Mouse (Mus musculus) layer of hippocampus, adult 8-10 months (tissue): ENCODE results near the gene Syn3. TPM values are rescaled to one million over a fixed set of nuclear protein-coding genes. Genes with fewer than 3 reads are reported as not detected.
A peak's percentile ranks its signal among the peaks of the same experiment; 100 is the strongest.
"Not testable (repeated sequence)": the region's sequence is repeated elsewhere in the genome, so short reads cannot be mapped to it uniquely, and the experiment has no call there.

Experiments used
- DNase-seq, 2 experiments: peaks; one replicate each; pipeline ENCODE4 v3.0.0; 2022; ENCODE audit warnings: low spot score in 2 of 2
- total RNA-seq, 4 experiments: library from RNA; stranded (reverse); gene quantifications; 2 replicates each; pipeline ENCODE4 v1.2.4; 2022

The Syn3 gene
- total RNA-seq, 4 experiments from 2014 or later, result 18.9 to 21.7 (median 19.6) TPM

DNA sequence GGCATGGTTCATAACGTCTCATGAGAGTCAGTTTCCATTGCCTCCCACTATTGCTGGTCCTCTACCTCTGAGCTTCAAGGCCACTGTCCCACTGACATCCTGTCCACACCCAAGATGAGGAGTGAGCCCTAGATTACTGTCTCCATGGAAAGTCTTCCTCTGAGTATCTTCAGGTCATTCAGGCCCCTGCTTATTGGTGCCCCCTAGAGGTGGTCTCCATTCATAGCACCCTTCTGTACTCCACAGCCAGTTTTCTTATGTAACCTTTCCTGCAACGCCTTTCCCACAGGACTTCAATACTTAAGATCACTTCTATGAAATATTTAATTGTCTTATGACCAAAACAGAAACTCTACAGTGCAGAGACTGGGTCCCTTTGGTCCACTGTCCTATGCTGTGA lies 80.4 kb downstream of the Syn3 start:
- DNase-seq, result no peak

DNA sequence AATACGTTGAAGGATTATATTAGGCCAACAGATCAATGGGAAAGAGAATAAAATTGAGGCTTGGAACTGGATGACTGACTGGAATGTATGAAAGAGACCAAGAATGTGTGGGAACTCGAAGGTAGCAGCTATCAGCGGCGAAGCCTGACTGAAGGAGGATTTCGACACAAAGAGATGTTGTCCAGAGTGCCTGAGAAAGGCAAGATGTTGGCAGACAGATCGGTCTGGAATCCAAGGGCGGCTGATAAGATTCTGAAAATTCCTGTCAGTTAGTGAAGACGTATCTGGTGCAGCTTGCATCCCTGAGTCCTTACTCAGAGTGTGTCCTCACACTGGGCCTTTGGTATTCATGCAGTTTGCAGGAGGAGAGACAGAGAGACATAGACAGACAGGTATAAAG lies 81.9 kb downstream of the Syn3 start:
- DNase-seq, result no peak

DNA sequence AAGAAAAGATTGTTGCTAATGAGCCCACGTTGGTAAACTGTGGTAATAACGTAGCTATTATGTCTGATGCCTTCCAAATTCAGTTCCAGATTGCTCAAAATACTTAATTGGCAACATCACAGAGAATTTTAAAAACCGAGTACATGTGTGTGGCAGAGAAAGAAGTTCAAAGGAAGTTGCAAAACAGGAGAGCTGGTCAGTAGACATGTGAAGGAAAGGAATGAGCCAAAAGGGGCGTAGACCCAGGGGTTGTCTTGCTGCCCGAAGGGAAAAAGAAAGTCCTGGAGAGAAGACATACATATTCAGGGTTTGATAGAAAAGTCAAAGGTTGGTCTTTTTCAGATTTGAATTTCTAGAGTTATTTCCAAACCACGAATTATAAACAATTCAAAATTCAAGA lies 87.8 kb downstream of the Syn3 start:
- DNase-seq, result no peak

GRCm38 (mm10) chr10:86406952-86407351 lies 91.7 kb downstream of the Syn3 start:
- DNase-seq, result no peak

DNA sequence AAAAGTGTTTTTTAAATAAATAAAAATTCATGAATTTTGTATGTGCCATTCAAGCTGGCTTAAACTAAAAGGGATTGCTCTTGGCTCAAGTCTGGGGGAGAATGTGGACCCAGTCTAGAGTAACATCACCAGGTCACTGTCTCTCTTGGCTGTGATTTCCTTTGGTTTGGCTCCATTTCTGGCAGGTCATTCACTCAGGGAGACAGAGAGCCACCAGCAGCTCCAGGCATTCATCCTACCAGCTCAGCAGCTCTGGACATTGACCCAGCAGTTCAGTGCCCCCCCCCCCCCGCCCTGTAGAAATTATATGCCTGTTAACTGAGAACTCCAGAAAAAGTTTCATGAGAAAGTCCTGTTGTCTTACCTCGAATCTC lies 100.4 kb downstream of the Syn3 start:
- no peak for DNase-seq

DNA sequence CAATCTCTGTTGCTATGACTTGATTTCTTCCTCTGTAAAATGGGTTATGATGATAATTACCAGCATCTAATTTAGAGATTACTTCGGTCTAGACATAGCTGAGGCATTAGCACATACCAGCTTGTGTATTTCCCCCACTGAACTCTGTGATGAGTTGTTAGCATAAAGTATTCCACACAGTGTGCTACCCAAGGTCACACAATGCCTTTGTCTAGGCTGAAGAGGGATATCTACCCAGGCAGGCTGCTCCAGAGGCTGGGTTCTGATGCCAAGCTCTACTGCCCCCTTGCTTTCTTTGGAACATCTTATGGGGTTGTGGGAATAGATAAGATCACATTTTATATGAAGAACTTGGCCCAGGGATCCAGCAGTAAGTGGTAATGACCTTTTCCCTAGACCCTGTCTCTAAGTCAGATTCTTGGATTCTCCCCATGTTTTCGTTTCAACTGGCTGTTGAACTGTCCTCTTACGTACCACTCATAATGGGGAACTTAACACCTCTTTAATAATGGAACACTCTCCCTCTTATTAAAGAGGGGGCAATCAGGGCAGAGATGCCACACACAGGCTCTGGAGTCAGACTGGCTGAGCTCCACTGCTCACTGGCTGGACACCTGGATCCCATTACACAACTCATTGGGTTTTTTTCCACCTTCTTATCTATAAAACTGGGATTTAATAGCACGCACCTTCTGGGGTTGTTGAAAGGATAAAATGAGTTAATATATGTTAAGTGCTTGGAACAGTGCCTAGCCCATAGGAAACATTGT lies 100.9 kb downstream of the Syn3 start:
- no peak for DNase-seq

- no peak for DNase-seq
Observed at GRCm38 (mm10) chr10:86392399-86392798, 106.3 kb downstream of the Syn3 start.

DNA sequence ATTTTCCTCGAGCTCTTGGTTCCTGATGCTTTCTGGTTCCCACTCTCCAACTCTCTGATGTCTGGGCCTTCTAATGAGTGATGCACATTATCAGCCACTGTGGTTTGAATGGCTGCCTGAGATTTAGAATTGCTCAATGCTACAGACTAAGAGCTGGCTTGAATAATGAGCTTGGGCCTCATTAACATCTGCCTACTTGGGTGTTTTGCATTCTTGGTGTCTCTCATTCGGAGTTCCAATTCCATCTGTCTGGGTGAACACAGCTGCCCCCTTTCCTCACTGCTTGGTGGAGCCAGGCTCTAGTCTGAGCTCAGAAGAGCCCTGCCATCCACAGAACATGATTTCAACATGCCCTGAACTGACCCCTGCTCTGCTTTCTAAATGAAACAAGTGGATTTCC lies 108.8 kb downstream of the Syn3 start:
- DNase-seq, result peak in 1 of 2 experiments; percentile 18

GRCm38 (mm10) chr10:86389357-86389756 lies 109.3 kb downstream of the Syn3 start:
- DNase-seq, result no peak

- DNase-seq, result peak; percentile 38 to 52
Observed at GRCm38 (mm10) chr10:86388803-86389202, 109.9 kb downstream of the Syn3 start.

GRCm38 (mm10) chr10:86387821-86388440 lies 110.8 kb downstream of the Syn3 start:
- peak; percentile 21 to 52 for DNase-seq

DNA sequence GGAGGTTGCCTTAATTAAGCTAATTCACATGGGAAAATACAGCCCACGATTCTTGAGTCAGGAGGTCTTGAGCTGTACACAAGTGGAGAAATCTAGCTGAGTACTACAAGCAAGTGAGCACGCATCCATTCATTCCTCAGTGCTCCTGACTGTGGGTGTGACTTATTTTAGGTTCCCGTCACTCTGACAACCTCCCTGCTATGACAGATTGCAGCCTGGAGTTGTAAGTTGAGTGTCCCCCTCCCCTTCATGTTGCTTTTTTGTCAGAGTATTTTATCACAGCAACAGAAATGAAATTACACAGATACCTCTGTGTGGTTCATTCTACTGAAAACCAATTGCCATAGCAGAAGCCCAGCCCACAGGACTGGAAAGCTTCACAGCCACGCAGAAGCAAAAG lies 112.5 kb downstream of the Syn3 start:
- DNase-seq, result peak in 1 of 2 experiments; percentile 22

GRCm38 (mm10) chr10:86385656-86386055 lies 113.0 kb downstream of the Syn3 start:
- no peak for DNase-seq

GRCm38 (mm10) chr10:86384655-86385054 lies 114.0 kb downstream of the Syn3 start:
- DNase-seq, result no peak

DNA sequence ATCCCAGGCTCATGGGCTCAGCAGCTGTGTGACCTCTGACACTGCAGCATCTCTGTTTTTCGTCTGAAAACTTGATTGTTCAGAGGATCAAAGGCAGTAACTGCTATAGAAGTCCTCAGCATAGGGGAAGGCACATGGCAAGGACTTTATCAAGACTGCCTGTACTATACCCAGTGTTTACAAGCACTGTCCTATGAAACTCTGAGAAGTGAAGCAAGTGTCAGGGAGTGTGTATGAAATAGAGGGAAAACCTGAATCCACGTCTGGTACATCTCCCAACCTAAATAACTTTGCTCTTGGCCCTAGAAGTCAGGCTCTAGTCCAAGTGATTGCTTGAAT lies 116.8 kb downstream of the Syn3 start:
- no peak for DNase-seq

GRCm38 (mm10) chr10:86381150-86381921 lies 117.4 kb downstream of the Syn3 start:
- no peak for DNase-seq

DNA sequence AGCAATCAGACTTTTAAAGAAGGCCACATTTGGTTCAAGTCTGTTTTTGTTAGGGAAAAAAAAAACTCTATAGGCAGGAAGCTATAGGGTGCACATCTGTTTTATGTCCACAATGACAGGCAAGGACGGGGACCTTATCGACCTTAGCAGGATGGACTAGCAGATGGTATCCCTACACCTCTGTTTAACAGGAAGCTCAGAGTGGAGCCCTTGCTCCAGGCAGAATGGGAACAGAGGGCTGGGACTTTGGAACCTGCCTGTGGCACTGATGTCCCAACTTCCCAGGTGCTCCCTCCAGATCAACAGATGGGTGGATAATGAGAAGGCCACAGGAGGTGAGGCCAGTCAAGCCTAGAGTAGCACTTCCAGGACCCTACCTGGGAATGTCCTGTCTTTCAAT lies 118.1 kb downstream of the Syn3 start:
- no peak for DNase-seq

GRCm38 (mm10) chr10:86378803-86379202 lies 119.9 kb downstream of the Syn3 start:
- not testable (repeated sequence) for DNase-seq

- no peak for DNase-seq
Observed at GRCm38 (mm10) chr10:86376392-86377185, 122.1 kb downstream of the Syn3 start.

- peak in 1 of 2 experiments; percentile 19 for DNase-seq
Observed at GRCm38 (mm10) chr10:86375903-86376302, 122.8 kb downstream of the Syn3 start.

DNA sequence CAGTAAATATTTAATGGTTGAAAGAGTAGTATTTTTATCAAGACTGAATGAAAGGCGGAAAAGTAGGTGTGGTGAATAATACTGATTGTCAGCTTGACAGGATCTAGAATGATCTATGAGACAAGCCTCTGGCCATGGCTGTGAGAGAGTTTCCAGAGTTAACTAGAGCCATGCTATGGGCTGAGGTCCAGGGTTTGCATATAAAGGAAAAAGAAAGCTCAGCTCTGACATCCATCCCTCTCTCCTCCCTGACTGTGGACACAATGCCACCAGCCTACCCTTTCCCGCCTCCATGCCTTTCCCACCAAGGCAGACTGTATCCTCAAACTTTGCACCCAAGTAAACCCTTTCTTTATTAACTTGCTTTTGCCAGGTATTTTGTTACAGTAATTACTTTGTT lies 124.6 kb downstream of the Syn3 start:
- DNase-seq, result no peak

DNA sequence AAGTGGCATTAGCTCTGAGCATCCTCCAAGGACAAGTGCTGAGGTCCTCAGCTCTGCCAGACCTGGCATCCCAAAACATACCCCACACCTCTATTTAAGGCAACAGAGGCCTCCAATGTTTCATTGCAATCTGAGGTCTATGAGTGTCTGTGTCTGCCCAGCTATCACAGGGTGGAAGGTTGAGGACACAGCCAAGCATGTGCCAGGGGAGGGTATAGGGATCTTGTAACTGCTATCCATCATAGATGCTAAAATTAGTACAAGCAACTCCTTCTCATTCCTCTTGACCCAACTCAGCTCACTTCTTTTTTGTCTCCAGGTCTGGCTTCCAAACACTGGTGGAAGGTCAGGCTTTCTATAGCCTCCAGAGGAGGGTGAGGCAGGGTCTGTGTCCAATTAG lies 127.1 kb downstream of the Syn3 start:
- no peak for DNase-seq
